Mouse (Mus musculus) kidney, adult 2 months (tissue): ENCODE measurements around the gene Alkbh4.

Experiments
- CTCF ChIP-seq: fragments of 200-500 bp; conservative IDR thresholded peaks from 2 replicates; pipeline ENCODE4 v1.5.1; 2011; ENCODE audit warnings: low read depth, mild to moderate bottlenecking, control low read depth, low read length, moderate library complexity, mixed read lengths; ENCODE audit not compliant: insufficient read depth, insufficient read length
- POLR2A ChIP-seq: fragments of 200-500 bp; IDR thresholded peaks from one replicate; pipeline ENCODE4 v1.6.1; 2011; ENCODE audit warnings: low read depth, low read length, control low read depth

- TF ChIP-seq CTCF (peak; percentile 32; the same call in 1 of the 2 replicates), POLR2A (no peak)
Measured at GRCm38 (mm10) chr5:136088821-136089575, 46.9 kb upstream of the Alkbh4 start.
